Mouse (Mus musculus) CD4-positive, CD25-positive, alpha-beta regulatory T cell, adult 2 months (primary cell): ENCODE results near the gene Fam166b.

Experiments used
- DNase-seq: peaks from one replicate; pipeline ENCODE4 v3.0.0-alpha.2; 2012; ENCODE audit warnings: low read depth, low spot score

The Fam166b gene

GRCm38 (mm10) chr4:43406162-43406971 lies 22.6 kb downstream of the Fam166b start:
- DNase-seq, result no peak

- DNase-seq, result no peak
Measured at GRCm38 (mm10) chr4:43404697-43405096, 24.2 kb downstream of the Fam166b start.

- DNase-seq, result no peak
Measured at GRCm38 (mm10) chr4:43402212-43402611, 26.7 kb downstream of the Fam166b start.

- DNase-seq, result no peak
Measured at GRCm38 (mm10) chr4:43401486-43401885, 27.4 kb downstream of the Fam166b start.

- no peak for DNase-seq
Measured at GRCm38 (mm10) chr4:43400976-43401375, 28.0 kb downstream of the Fam166b start.

GRCm38 (mm10) chr4:43399391-43400131 lies 29.4 kb downstream of the Fam166b start:
- no peak for DNase-seq

- no peak for DNase-seq
Measured at GRCm38 (mm10) chr4:43398829-43399331, 30.1 kb downstream of the Fam166b start.

GRCm38 (mm10) chr4:43398014-43398413 lies 30.9 kb downstream of the Fam166b start:
- no peak for DNase-seq

- DNase-seq, result no peak
Measured at GRCm38 (mm10) chr4:43396381-43396780, 32.6 kb downstream of the Fam166b start.

- DNase-seq, result no peak
Measured at GRCm38 (mm10) chr4:43395836-43396235, 33.1 kb downstream of the Fam166b start.

- no peak for DNase-seq
Measured at GRCm38 (mm10) chr4:43395147-43395546, 33.8 kb downstream of the Fam166b start.

- DNase-seq, result no peak
Measured at GRCm38 (mm10) chr4:43394345-43394891, 34.5 kb downstream of the Fam166b start.

- DNase-seq, result no peak
Measured at GRCm38 (mm10) chr4:43391521-43392050, 37.3 kb downstream of the Fam166b start.

- no peak for DNase-seq
Measured at GRCm38 (mm10) chr4:43389845-43390440, 39.0 kb downstream of the Fam166b start.

- no peak for DNase-seq
Measured at GRCm38 (mm10) chr4:43389390-43389789, 39.5 kb downstream of the Fam166b start.

GRCm38 (mm10) chr4:43386932-43387331 lies 42.0 kb downstream of the Fam166b start:
- DNase-seq, result no peak

- no peak for DNase-seq
Measured at GRCm38 (mm10) chr4:43384541-43384940, 44.4 kb downstream of the Fam166b start.

- no peak for DNase-seq
Measured at GRCm38 (mm10) chr4:43384083-43384460, 44.9 kb downstream of the Fam166b start.

GRCm38 (mm10) chr4:43383246-43384082 lies 45.5 kb downstream of the Fam166b start:
- DNase-seq, result no peak

- no peak for DNase-seq
Measured at GRCm38 (mm10) chr4:43382155-43383020, 46.5 kb downstream of the Fam166b start.
